Mouse (Mus musculus) A20 (cell line): ENCODE results near the gene Tcf7l1.

Experiments used
- DNase-seq: peaks from one replicate; pipeline ENCODE4 v3.0.0-alpha.2; 2011; ENCODE audit warnings: low read depth, low spot score

The Tcf7l1 gene

GRCm38 (mm10) chr6:72787322-72787947 lies 1.6 kb downstream of the Tcf7l1 start:
- no peak for DNase-seq

- DNase-seq: no peak
Observed at GRCm38 (mm10) chr6:72783780-72784179, 5.3 kb downstream of the Tcf7l1 start.

GRCm38 (mm10) chr6:72778779-72779776 lies 10.0 kb downstream of the Tcf7l1 start:
- DNase-seq: no peak

GRCm38 (mm10) chr6:72777212-72777611 lies 11.8 kb downstream of the Tcf7l1 start:
- DNase-seq: no peak

- DNase-seq: no peak
Observed at GRCm38 (mm10) chr6:72774275-72774674, 14.8 kb downstream of the Tcf7l1 start.

DNA sequence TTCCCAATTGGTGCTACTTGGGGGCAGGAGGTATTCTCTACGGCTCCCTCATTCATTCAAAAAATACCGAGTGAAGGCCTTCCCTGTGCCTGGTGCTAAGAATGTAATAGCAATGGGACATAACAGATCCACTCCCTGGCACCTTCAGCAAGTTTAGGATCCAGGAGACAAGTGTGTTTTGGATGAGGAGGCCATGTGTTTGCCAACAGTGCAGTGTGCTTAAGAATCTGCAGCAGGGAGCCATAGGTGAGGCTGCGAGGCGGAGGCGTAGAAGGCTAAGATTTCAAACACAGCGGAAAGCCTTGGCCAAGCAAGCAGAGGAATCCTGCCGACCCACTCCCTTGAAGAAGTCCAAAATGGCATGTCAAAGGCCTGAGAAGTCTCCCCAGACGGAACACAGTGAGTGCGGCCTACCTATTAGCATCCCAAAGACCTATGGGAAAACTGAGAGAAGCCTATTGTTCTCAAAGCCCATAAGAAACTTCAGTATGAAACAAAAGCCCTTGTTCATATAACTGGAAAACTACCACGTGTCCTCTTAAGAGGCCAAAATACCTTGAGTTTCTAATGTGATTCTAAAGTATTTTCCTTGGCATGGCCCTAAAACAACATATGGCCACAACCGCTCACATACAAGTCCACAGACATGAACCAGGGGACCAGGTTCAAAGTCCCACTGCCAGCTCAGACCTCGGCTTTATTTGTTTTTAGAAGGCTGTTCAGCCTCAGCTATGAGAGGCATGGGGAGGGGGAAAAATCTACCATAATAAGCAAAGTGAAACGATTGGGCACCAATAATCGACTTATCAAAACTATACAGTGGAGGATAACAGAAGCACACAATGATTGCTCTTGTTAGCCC lies 18.9 kb downstream of the Tcf7l1 start:
- DNase-seq: no peak

- DNase-seq: no peak
Observed at GRCm38 (mm10) chr6:72769343-72769742, 19.7 kb downstream of the Tcf7l1 start.

- no peak for DNase-seq
Observed at GRCm38 (mm10) chr6:72768804-72769203, 20.2 kb downstream of the Tcf7l1 start.

- no peak for DNase-seq
Observed at GRCm38 (mm10) chr6:72768097-72768496, 21.0 kb downstream of the Tcf7l1 start.

- DNase-seq: peak; percentile 1
Observed at GRCm38 (mm10) chr6:72763616-72764015, 25.4 kb downstream of the Tcf7l1 start.

DNA sequence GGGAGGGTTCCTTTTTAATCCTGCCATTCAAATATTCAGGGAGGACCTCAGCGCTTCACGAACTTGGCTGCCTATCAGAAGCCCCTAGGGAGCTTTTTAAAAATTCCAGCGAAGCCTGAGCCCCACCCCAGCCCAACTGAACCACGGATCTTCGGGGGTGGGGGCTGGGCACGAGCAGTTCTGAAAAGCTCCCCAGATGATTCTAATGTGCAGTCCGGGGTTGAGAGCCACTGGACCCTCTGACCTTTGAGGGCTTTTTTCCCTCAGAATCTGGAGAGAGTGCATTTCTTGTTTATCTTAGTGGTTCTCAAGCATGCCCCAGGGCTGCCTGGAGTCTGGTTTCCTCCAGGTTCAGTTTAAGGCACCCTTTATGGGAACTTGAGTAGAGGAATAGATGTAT lies 27.4 kb downstream of the Tcf7l1 start:
- DNase-seq: no peak

- peak; percentile 42 for DNase-seq
Observed at GRCm38 (mm10) chr6:72758239-72759017, 30.6 kb downstream of the Tcf7l1 start.

DNA sequence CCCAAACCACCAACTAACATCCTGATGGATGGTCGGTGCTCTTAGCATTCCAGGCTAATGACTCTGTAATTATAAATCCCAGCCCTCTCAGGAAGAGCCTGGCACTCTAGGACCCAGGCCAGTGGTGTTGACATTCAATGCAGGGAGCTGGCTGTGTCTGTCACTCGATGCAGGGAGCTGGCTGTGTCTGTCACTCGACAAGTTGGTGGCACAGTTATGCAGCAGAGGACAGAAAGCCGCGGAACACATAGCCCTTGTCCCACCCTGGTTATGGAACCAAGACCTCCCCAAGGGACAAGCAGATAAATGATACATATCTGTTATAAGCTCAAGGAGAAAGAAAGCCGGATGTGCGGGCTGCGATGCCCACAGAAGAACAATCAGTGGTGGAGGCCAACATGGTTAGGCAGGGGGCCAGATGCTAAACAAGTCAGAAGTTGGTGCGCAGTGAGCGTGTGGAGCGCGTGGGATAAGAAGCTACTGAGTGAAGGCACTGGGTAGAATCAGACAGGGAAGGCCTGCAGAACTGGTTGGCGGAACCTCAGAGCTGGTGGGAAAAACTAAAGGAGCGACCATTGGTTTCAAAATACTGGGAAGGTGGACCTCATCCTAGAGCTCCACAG lies 33.7 kb downstream of the Tcf7l1 start:
- no peak for DNase-seq

GRCm38 (mm10) chr6:72754215-72754614 lies 34.8 kb downstream of the Tcf7l1 start:
- no peak for DNase-seq

DNA sequence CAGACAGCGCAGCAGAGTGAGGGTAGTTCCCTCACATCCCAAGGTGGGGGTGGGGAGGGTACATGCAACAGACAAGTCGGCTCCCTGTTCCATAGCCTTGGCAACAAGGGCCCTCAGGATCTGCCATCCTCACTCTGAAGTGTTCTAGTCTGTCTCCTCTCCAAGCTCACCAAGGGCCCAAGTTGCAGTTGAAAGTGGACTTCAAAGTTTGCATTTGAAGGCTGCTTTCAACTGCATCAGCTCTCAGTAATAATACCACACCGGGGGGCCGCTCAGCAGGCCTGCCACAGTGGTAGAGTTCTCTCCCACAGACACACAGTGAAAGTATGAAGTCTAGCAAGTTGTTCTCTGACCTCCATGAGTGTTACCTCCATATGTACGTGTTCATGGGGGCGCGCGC lies 35.3 kb downstream of the Tcf7l1 start:
- DNase-seq: no peak

- DNase-seq: no peak
Observed at GRCm38 (mm10) chr6:72752824-72753223, 36.2 kb downstream of the Tcf7l1 start.

DNA sequence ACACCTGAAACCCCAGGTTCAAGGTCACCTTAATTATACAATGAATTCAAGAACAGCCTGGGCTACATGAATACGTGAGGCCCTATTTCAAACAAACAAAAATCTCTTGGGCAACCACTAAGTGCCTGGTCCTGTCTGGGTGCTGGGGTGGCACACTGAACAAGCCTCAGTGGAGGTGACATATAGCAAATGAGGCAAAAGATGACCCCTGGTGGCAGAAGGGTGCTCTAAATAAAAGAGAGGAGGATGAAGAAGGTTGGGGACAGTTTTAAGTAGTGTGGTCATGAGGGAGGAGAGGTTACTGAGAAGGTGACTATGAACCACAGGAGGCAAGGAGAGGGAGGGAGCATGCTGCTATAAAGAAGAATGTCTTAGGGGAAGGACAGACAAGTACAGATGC lies 37.8 kb downstream of the Tcf7l1 start:
- DNase-seq: peak; percentile 2

GRCm38 (mm10) chr6:72748882-72749437 lies 40.1 kb downstream of the Tcf7l1 start:
- DNase-seq: no peak

GRCm38 (mm10) chr6:72748421-72748820 lies 40.6 kb downstream of the Tcf7l1 start:
- DNase-seq: no peak

DNA sequence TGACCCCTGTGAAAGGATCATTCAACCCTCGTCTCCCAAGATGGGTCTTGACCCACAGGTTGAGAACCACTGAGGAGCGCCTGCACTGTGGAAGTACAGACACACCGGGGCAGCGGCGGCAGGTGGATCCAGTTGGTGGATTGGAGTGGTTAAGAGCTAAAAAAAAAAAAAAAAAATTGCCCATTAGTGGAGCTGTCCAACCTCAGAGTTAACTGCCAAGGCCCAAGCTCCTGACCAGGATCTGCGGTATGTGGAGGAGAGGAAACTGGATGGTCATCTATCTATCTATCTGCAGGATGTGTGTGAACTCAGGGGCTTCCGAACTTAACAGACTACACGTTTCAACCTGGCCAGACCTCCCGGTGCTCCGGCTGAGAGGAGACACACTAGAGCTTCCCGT lies 41.2 kb downstream of the Tcf7l1 start:
- DNase-seq: no peak
